Mouse (Mus musculus) liver, postnatal 0 days (tissue): ENCODE results near the gene Rhoj. TPM values are rescaled to one million over a fixed set of nuclear protein-coding genes. Genes with fewer than 3 reads are reported as not detected.

Experiments used
- ATAC-seq: fragments of 200-750 bp; cut with Nextera tagmentation; 2 replicates; pipeline ENCODE4 v1.8.0; 2017; ENCODE audit warnings: mild to moderate bottlenecking, moderate library complexity
- DNase-seq: peaks from one replicate; pipeline ENCODE4 v3.0.0-alpha.2; 2016
- H3K27ac ChIP-seq: fragments of 300-500 bp; sonication (generic); 2 replicates; pipeline ENCODE4 v1.5.1; 2014; ENCODE audit warnings: antibody characterized with exemption, moderate library complexity, mild to moderate bottlenecking, low read depth
- H3K27me3 ChIP-seq: fragments of 300-500 bp; sonication (generic); 2 replicates; pipeline ENCODE4 v1.6.1; 2014; ENCODE audit warnings: low read length, control low read depth, mixed read lengths; ENCODE audit not compliant: insufficient read depth
- H3K36me3 ChIP-seq: fragments of 300-500 bp; sonication (generic); replicated peaks from 2 replicates; pipeline ENCODE4 v1.6.1; 2014; ENCODE audit warnings: mild to moderate bottlenecking, control low read depth, low read length, moderate library complexity, mixed read lengths; ENCODE audit not compliant: insufficient read depth
- H3K4me1 ChIP-seq: fragments of 300-500 bp; sonication (generic); 2 replicates; pipeline ENCODE4 v1.6.1; 2014; ENCODE audit warnings: antibody characterized with exemption, mild to moderate bottlenecking, control low read depth; ENCODE audit not compliant: insufficient read depth
- H3K4me2 ChIP-seq: fragments of 300-500 bp; sonication (generic); 2 replicates; pipeline ENCODE4 v1.6.1; 2014; ENCODE audit warnings: low read depth, mild to moderate bottlenecking, low read length, moderate library complexity, mixed read lengths
- H3K4me3 ChIP-seq: fragments of 300-500 bp; sonication (generic); 2 replicates; pipeline ENCODE4 v1.5.1; 2014; ENCODE audit warnings: low read depth, low read length
- H3K9ac ChIP-seq: fragments of 300-500 bp; sonication (generic); replicated peaks from 2 replicates; pipeline ENCODE4 v1.6.1; 2014; ENCODE audit warnings: mild to moderate bottlenecking, moderate library complexity
- H3K9me3 ChIP-seq: fragments of 300-500 bp; sonication (generic); 2 replicates; pipeline ENCODE4 v1.6.1; 2016; ENCODE audit warnings: mild to moderate bottlenecking, control low read depth, low read length, mixed read lengths
- CTCF ChIP-seq: sonication (generic); IDR thresholded peaks from 2 replicates; pipeline ENCODE4 v1.5.1; 2016; ENCODE audit warnings: antibody characterized with exemption, low read depth
- EP300 ChIP-seq: IDR thresholded peaks from 2 replicates; pipeline ENCODE4 v1.6.1; 2016; ENCODE audit warnings: antibody characterized with exemption, low read depth, mild to moderate bottlenecking
- WGBS: fragments of 180-500 bp; shearing (Covaris S2); extraction: QIAGEN DNeasy Blood & Tissue Kit; methylation state at CpG from one replicate; pipeline ENCODE4 v1.1.7; 2014; ENCODE audit not compliant: insufficient replicate concordance; 5-methylcytosine and 5-hydroxymethylcytosine counted together
- polyA plus RNA-seq: library from polyadenylated mRNA; unstranded; fragments of >200 nt; fragmentation: Nextera tagmentation; extraction: Ambion mirVana; gene quantifications from 2 replicates; pipeline ENCODE4 v1.2.1, GENCODE M21; 2015

Gene Rhoj
- polyA plus RNA-seq, 1 experiment from 2014 or later, result 6.8 TPM

- Histone ChIP-seq H3K4me1 (peaks cover 9% of the 10 kb centered on the region; the same call in 1 of the 2 replicates), H3K9me3 (no peaks in the 10 kb centered on the region), H3K4me3 (no peak overlapping the region), H3K4me2 (no peak overlapping the region), H3K27me3 (peaks cover 13% of the 10 kb centered on the region; the same call in 1 of the 2 replicates), H3K9ac (no peak overlapping the region), H3K36me3 (no peaks in the 10 kb centered on the region), H3K27ac (no peak overlapping the region)
- ATAC-seq, result no peak
- WGBS, result 62% methylated on average over 12 of the region's 12 CpGs
- no peak for TF ChIP-seq EP300
- no peak for TF ChIP-seq CTCF
- no peak for DNase-seq
Observed at GRCm38 (mm10) chr12:75310766-75311165, 2.6 kb downstream of the Rhoj start.

GRCm38 (mm10) chr12:75311879-75312278, 3.8 kb downstream of the Rhoj start:
- 74% methylated on average over 8 of the region's 8 CpGs for WGBS

GRCm38 (mm10) chr12:75313992-75314391, 5.9 kb downstream of the Rhoj start:
- TF ChIP-seq EP300, result no peak
- no peak for TF ChIP-seq CTCF
- ATAC-seq (no peak), DNase-seq (no peak)
- Histone ChIP-seq H3K27ac (no peak overlapping the region), H3K27me3 (peaks cover 3% of the 10 kb centered on the region; the same call in 1 of the 2 replicates), H3K4me3 (no peak overlapping the region), H3K4me2 (no peak overlapping the region), H3K9me3 (no peaks in the 10 kb centered on the region), H3K9ac (no peak overlapping the region), H3K4me1 (no peaks in the 10 kb centered on the region), H3K36me3 (no peaks in the 10 kb centered on the region)
- 51% methylated on average over 3 of the region's 3 CpGs for WGBS

More at GRCm38 (mm10) chr12:75311879-75312278, 3.8 kb downstream of the Rhoj start:
- no peaks in the 10 kb centered on the region for H3K36me3 ChIP-seq
- H3K27me3 ChIP-seq, result peaks cover 13% of the 10 kb centered on the region; the same call in 1 of the 2 replicates
- H3K9ac ChIP-seq, result no peak overlapping the region
- ATAC-seq (no peak), DNase-seq (no peak)
- H3K4me3 ChIP-seq, result no peak overlapping the region
- no peak for TF ChIP-seq EP300
- TF ChIP-seq CTCF, result no peak
- H3K9me3 ChIP-seq, result no peaks in the 10 kb centered on the region
- no peak overlapping the region for H3K4me2 ChIP-seq
- H3K27ac ChIP-seq, result no peak overlapping the region
- peaks cover 9% of the 10 kb centered on the region; the same call in 1 of the 2 replicates for H3K4me1 ChIP-seq

GRCm38 (mm10) chr12:75315851-75316250, 7.7 kb downstream of the Rhoj start:
- H3K9me3 ChIP-seq, result no peaks in the 10 kb centered on the region
- peaks cover 5% of the 10 kb centered on the region; the same call in 1 of the 2 replicates for H3K4me1 ChIP-seq
- no peak overlapping the region for H3K9ac ChIP-seq
- no peak overlapping the region for H3K27ac ChIP-seq
- no peaks in the 10 kb centered on the region for H3K27me3 ChIP-seq
- ATAC-seq (no peak), DNase-seq (no peak)
- H3K4me3 ChIP-seq, result no peak overlapping the region
- no peak for TF ChIP-seq EP300
- TF ChIP-seq CTCF, result no peak
- H3K36me3 ChIP-seq, result no peaks in the 10 kb centered on the region
- 84% methylated on average over 3 of the region's 3 CpGs for WGBS
- H3K4me2 ChIP-seq, result no peak overlapping the region

GRCm38 (mm10) chr12:75320441-75320925, 12.4 kb downstream of the Rhoj start:
- Histone ChIP-seq H3K27ac (no peak overlapping the region), H3K36me3 (no peaks in the 10 kb centered on the region), H3K4me1 (peaks cover 7% of the 10 kb centered on the region; the same call in 1 of the 2 replicates), H3K9ac (no peak overlapping the region), H3K4me2 (peak overlapping the region; percentile 32), H3K4me3 (peak overlapping the region; percentile 27; the same call in 1 of the 2 replicates), H3K27me3 (no peaks in the 10 kb centered on the region), H3K9me3 (no peaks in the 10 kb centered on the region)
- peak; percentile 16 for DNase-seq
- TF ChIP-seq EP300 (peak; percentile 89), CTCF (no peak)
- ATAC-seq, result peak; percentile 71
- 40% methylated on average over 12 of the region's 12 CpGs for WGBS

GRCm38 (mm10) chr12:75321189-75321588, 13.1 kb downstream of the Rhoj start:
- H3K27me3 ChIP-seq, result no peaks in the 10 kb centered on the region
- no peak overlapping the region for H3K4me2 ChIP-seq
- WGBS, result 52% methylated on average over 4 of the region's 4 CpGs
- H3K9ac ChIP-seq, result no peak overlapping the region
- TF ChIP-seq EP300 (no peak), CTCF (no peak)
- no peaks in the 10 kb centered on the region for H3K36me3 ChIP-seq
- DNase-seq (no peak), ATAC-seq (no peak)
- H3K4me1 ChIP-seq, result peaks cover 7% of the 10 kb centered on the region; the same call in 1 of the 2 replicates
- H3K4me3 ChIP-seq, result no peak overlapping the region
- no peak overlapping the region for H3K27ac ChIP-seq
- no peaks in the 10 kb centered on the region for H3K9me3 ChIP-seq
